29 mouse cellular contexts compared by ENCODE assay signal in genomic region chr10:97485151-97485550, GRCm38 (mm10). TPM values are rescaled to one million over a fixed set of nuclear protein-coding genes. Genes with fewer than 3 reads are reported as not detected.
DNase-seq lines count a peak whose midpoint lies in the region; ATAC-seq and TF ChIP-seq lines count a peak whose summit lies in the region.
"Had no signal": no experiment of that assay in that cellular context is flagged by ENCODE, and none has a peak within 500 bp of the region (broad histone marks: within the 10 kb centered on the region; RNA-seq: fewer than 3 reads in every experiment).

No protein-coding gene starts in this region.

- no peaks in the 10 kb centered on the region for H3K9me3 ChIP-seq in kidney, embryonic 15.5 days (replicated peaks)
- H3K9me3 ChIP-seq: embryonic facial prominence, embryonic 15.5 days; forebrain, embryonic 10.5 days; heart, embryonic 10.5 days; hindbrain, embryonic 12.5 days had no signal

- WGBS in kidney, embryonic 15.5 days: 65% methylated on average over 2 of the region's 2 CpGs

- H3K9ac ChIP-seq in kidney, embryonic 15.5 days: no peak overlapping the region
- H3K9ac ChIP-seq: embryonic facial prominence, embryonic 15.5 days; hindbrain, embryonic 12.5 days had no signal

- H3K36me3 ChIP-seq in kidney, embryonic 15.5 days: no peaks in the 10 kb centered on the region
- H3K36me3 ChIP-seq: forebrain, embryonic 10.5 days; heart, embryonic 10.5 days; hindbrain, embryonic 12.5 days had no signal

- no peak overlapping the region for H3K27ac ChIP-seq in kidney, embryonic 15.5 days
- H3K27ac ChIP-seq: embryonic facial prominence, embryonic 15.5 days; forebrain, embryonic 10.5 days; heart, embryonic 10.5 days; hindbrain, embryonic 12.5 days had no signal

- H3K4me1 ChIP-seq in kidney, embryonic 15.5 days: no peaks in the 10 kb centered on the region
- H3K4me1 ChIP-seq: heart, embryonic 10.5 days; hindbrain, embryonic 12.5 days had no signal

- peak; percentile 91 for DNase-seq in heart, adult 11 months
- DNase-seq in heart, postnatal 4 days: no peak
- DNase-seq in kidney, adult 9 months: peak; percentile 16
- peak; percentile 11 for DNase-seq in lung, postnatal 36 days
- DNase-seq in lung, postnatal 14 days: no peak
- DNase-seq in brain, embryonic 14.5 days (ENCODE audit: low read depth): peak; percentile 37
- DNase-seq: adrenal gland, adult 2 months; adrenal gland, postnatal 36 days; cerebellum, adult 11 months; cerebellum, adult 8-10 months; cerebellum, postnatal 14 days; embryo, embryonic 11 days; gastrocnemius, postnatal 25 days; heart, postnatal 36 days had no signal

- ATAC-seq in kidney, embryonic 15.5 days (replicated peaks; ENCODE audit: low FRiP score): no peak
- ATAC-seq in monocyte, adult 5-6 weeks (replicated peaks; ENCODE audit: insufficient number of reproducible peaks, low FRiP score, low TSS enrichment, poor library complexity, severe bottlenecking): no peak
- ATAC-seq: activated CD4-positive, CD25-positive, alpha-beta regulatory T cell, adult 4 months; forebrain, embryonic 16.5 days; hindbrain, embryonic 16.5 days; inflammation-experienced regulatory T-cells, adult 6 months; Patski had no signal

- H3K27me3 ChIP-seq in kidney, embryonic 15.5 days: no peaks in the 10 kb centered on the region
- H3K27me3 ChIP-seq: CH12.LX; embryonic facial prominence, embryonic 15.5 days; hindbrain, embryonic 12.5 days; Patski had no signal

- H3K4me2 ChIP-seq in kidney, embryonic 15.5 days: no peak overlapping the region
- H3K4me2 ChIP-seq: embryonic facial prominence, embryonic 15.5 days; hindbrain, embryonic 12.5 days had no signal

- TF ChIP-seq POLR2A in brain, embryonic 14.5 days (IDR thresholded peaks at IDR 0.05; ENCODE audit: borderline replicate concordance, extremely low read depth, insufficient read depth, insufficient read length, poor library complexity, severe bottlenecking): no peak

- H3K4me3 ChIP-seq in kidney, embryonic 15.5 days (replicated peaks): no peak overlapping the region
- H3K4me3 ChIP-seq: embryonic facial prominence, embryonic 15.5 days; erythroblast, embryonic 14.5 days; forebrain, embryonic 10.5 days; heart, embryonic 10.5 days; hindbrain, embryonic 12.5 days had no signal

- no peak for TF ChIP-seq CTCF in brain, embryonic 14.5 days (IDR thresholded peaks at IDR 0.05; ENCODE audit: borderline replicate concordance, extremely low read depth, insufficient read depth, insufficient read length)

RNA-seq across cellular contexts. Expression of gene Dcn, which starts 5.7 kb away (rescaled TPM):
- 100 to 1,000 TPM; 319 to 365 TPM for total RNA-seq in heart, postnatal 4 days (2021)
- polyA plus RNA-seq in kidney, embryonic 15.5 days (2015; fragmentation: Nextera tagmentation; extraction: Ambion mirVana): 205 and 303 TPM in 2 replicates
- polyA plus RNA-seq in brain, embryonic 14.5 days (2012; rRNA removed): 67.6 and 78.7 TPM in 2 replicates
- total RNA-seq in monocyte, adult 5-6 weeks (2017): not detected in 3 replicates
- total RNA-seq: CH12.LX; common myeloid progenitor, adult 5-6 weeks; granulocyte monocyte progenitor cell, adult 5-6 weeks had no signal
- polyA plus RNA-seq: activated CD4-positive, CD25-positive, alpha-beta regulatory T cell, adult 4 months; erythroblast, embryonic 14.5 days; inflammation-experienced regulatory T-cells, adult 6 months had no signal

Comparison
In these comparisons a context has a peak if more than half of its experiments do, and no peak if none do; other contexts are left out.
1. DNase-seq: peak in heart, adult 11 months (single experiment), kidney, adult 9 months (single experiment), lung, postnatal 36 days (single experiment) and brain, embryonic 14.5 days (single experiment); none in heart, postnatal 4 days (single experiment) and lung, postnatal 14 days (single experiment).
2. RNA of gene Dcn, which starts 5.7 kb away (total RNA-seq): 319 to 365 TPM in heart, postnatal 4 days; not detected in monocyte, adult 5-6 weeks; every median in the first group is over 100 times any median in the second.